Mouse (Mus musculus): Measurements from ENCODE around the gene Sln. TPM values are rescaled to one million over a fixed set of nuclear protein-coding genes. Genes with fewer than 3 reads are reported as not detected.

Gene Sln
- polyA plus RNA-seq, 1 experiment from 2014 or later = 13.5 TPM

DNA sequence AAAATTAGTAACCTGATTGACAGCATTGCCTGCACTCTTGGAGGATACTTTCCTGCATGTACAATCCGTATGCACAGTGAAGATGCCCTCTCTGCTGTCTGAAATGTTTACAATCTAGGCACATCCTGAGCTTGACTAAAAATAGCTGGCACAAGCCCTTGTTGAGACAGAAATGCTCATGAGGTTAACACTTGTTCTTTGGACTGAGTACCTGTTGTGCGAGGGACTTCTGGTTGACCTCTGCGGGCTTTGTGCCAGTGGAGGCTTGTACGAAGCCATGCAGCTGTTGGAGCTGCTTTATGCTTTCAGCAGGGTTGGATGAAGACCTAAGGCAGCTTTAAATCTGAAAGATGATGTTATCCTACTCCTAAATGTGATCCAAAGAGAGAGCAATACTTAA is 2.2 kb downstream of the Sln start:
- H3K4me1 ChIP-seq = no peaks in the 10 kb centered on the region
- no peaks in the 10 kb centered on the region for H3K27me3 ChIP-seq
- H3K36me3 ChIP-seq = no peaks in the 10 kb centered on the region
- no peak overlapping the region for H3K9ac ChIP-seq
- H3K4me2 ChIP-seq (replicated peaks) = no peak overlapping the region
- ATAC-seq (ENCODE audit: insufficient number of reproducible peaks, insufficient read depth, low FRiP score, low TSS enrichment) = no peak
- no peaks in the 10 kb centered on the region for H3K9me3 ChIP-seq
- H3K4me3 ChIP-seq = no peak overlapping the region
- 86% methylated on average over 4 of the region's 4 CpGs for WGBS
- no peak overlapping the region for H3K27ac ChIP-seq

DNA sequence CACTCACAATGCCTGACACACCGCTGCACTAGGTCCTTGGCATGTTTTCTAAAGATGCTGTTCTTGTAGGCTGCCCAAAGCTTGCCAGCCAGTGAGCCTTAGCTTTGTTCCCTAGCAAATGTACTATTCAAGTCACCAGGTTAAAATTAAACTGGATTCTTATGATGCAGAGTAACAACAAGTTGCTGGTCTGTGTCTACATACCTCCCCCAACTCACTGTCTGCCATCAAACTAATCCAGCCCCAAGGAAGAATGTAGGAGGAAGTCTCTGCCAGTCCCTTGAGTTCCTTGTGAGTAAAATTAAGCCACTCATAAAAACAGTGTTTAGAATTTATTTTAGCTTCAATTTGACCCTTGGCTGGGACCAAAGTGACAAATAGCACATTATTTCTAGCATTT is 3.7 kb downstream of the Sln start:
- H3K36me3 ChIP-seq = no peaks in the 10 kb centered on the region
- no peaks in the 10 kb centered on the region for H3K27me3 ChIP-seq
- 82% methylated on average over 1 of the region's 1 CpGs for WGBS
- no peak overlapping the region for H3K4me3 ChIP-seq
- H3K9ac ChIP-seq = no peak overlapping the region
- no peaks in the 10 kb centered on the region for H3K4me1 ChIP-seq
- H3K9me3 ChIP-seq = no peaks in the 10 kb centered on the region
- H3K4me2 ChIP-seq (replicated peaks) = no peak overlapping the region
- no peak overlapping the region for H3K27ac ChIP-seq
- no peak for ATAC-seq (ENCODE audit: insufficient number of reproducible peaks, insufficient read depth, low FRiP score, low TSS enrichment)

- ATAC-seq (ENCODE audit: insufficient number of reproducible peaks, insufficient read depth, low FRiP score, low TSS enrichment) = no peak
- WGBS = 82% methylated on average over 1 of the region's 1 CpGs
Observed at GRCm38 (mm10) chr9:53854525-53854924, 4.6 kb downstream of the Sln start.

DNA sequence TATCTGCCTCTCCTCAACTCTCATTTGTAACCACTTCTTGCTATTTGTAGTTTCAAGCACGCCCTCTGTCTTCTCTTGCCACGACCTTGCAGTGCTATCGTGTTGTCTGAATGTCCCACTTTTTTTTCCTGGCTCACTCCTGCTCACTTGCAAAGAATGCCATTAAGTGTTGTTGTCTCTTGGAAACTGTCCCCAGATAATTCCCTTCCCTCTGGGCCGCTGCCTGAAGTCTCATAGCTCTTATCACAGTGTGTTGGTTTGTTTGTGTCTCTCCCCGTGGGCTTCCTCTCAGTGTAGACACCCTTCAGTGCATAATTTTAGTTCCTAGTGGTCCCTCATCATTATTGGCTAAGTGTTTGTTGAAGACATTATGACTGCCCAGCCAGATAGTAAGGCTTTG is 7.9 kb downstream of the Sln start:
- no peak for ATAC-seq (ENCODE audit: insufficient number of reproducible peaks, insufficient read depth, low FRiP score, low TSS enrichment)
- no peaks in the 10 kb centered on the region for H3K9me3 ChIP-seq
- no peak overlapping the region for H3K9ac ChIP-seq
- no peak overlapping the region for H3K27ac ChIP-seq
- no peaks in the 10 kb centered on the region for H3K36me3 ChIP-seq
- no peak overlapping the region for H3K4me2 ChIP-seq (replicated peaks)
- no peaks in the 10 kb centered on the region for H3K27me3 ChIP-seq
- H3K4me3 ChIP-seq = no peak overlapping the region
- 79% methylated on average over 5 of the region's 5 CpGs for WGBS
- H3K4me1 ChIP-seq = no peaks in the 10 kb centered on the region

More at GRCm38 (mm10) chr9:53854525-53854924, 4.6 kb downstream of the Sln start:
- H3K27ac ChIP-seq = no peak overlapping the region
- H3K36me3 ChIP-seq = no peaks in the 10 kb centered on the region
- H3K9me3 ChIP-seq = no peaks in the 10 kb centered on the region
- H3K4me3 ChIP-seq = no peak overlapping the region
- no peaks in the 10 kb centered on the region for H3K4me1 ChIP-seq
- no peak overlapping the region for H3K9ac ChIP-seq
- no peak overlapping the region for H3K4me2 ChIP-seq (replicated peaks)
- no peaks in the 10 kb centered on the region for H3K27me3 ChIP-seq

DNA sequence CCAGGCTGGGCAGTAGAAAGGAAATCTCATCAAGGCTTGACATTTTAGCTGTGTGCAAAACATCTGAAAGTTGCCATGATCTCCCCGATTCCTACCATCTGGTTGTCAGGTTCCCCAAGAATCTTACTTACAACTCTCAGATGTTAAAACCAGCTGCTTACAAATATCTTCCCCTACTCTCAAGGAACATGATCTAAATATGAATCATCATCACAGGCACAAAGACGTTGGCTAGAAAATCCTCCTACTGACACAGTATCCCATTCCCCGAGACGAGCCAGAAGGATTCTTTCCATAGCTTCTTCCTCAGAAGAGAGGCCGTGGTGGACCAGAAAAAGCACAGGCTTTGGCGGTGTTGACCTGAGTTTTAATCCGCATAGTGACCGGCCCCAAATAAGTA is 23.3 kb downstream of the Sln start:
- Histone ChIP-seq H3K9me3 (no peaks in the 10 kb centered on the region), H3K27ac (no peak overlapping the region), H3K4me1 (no peaks in the 10 kb centered on the region), H3K4me2 (replicated peaks) (no peak overlapping the region), H3K27me3 (no peaks in the 10 kb centered on the region), H3K9ac (no peak overlapping the region), H3K4me3 (no peak overlapping the region), H3K36me3 (no peaks in the 10 kb centered on the region)
- no peak for ATAC-seq (ENCODE audit: insufficient number of reproducible peaks, insufficient read depth, low FRiP score, low TSS enrichment)
- WGBS = 87% methylated on average over 8 of the region's 8 CpGs

DNA sequence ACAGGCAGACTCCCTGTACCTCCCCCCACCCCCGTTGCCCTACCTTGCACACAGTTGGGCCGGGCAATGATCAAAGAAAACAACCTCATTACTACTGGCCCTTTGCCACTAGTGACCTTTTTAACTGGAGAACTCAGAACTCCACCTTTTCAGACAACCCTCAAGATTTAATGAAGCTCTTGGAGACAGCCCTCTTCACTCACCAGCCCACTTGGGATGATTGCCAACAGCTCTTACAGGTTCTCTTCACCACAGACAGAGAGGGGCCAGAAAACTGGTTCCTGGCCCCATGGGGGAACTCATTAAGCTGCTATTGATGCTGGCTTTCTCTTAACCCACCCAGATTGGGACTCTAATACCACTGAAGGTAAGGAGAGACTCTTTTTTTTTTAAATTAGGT is 27.5 kb downstream of the Sln start:
- H3K4me1 ChIP-seq = no peaks in the 10 kb centered on the region
- H3K27ac ChIP-seq = no peak overlapping the region
- H3K4me2 ChIP-seq (replicated peaks) = no peak overlapping the region
- no peak overlapping the region for H3K9ac ChIP-seq
- no peak for ATAC-seq (ENCODE audit: insufficient number of reproducible peaks, insufficient read depth, low FRiP score, low TSS enrichment)
- H3K4me3 ChIP-seq = no peak overlapping the region
- H3K27me3 ChIP-seq = no peaks in the 10 kb centered on the region
- H3K9me3 ChIP-seq = no peaks in the 10 kb centered on the region
- WGBS = 32% methylated on average over 2 of the region's 2 CpGs
- H3K36me3 ChIP-seq = no peaks in the 10 kb centered on the region

- Histone ChIP-seq H3K27me3 (no peaks in the 10 kb centered on the region), H3K4me3 (no peak overlapping the region), H3K36me3 (no peaks in the 10 kb centered on the region), H3K9me3 (0 out of 2 replicates have a peak, but pooled peaks cover 2% of the 10 kb centered on the region), H3K4me1 (no peaks in the 10 kb centered on the region), H3K9ac (no peak overlapping the region), H3K4me2 (replicated peaks) (no peak overlapping the region), H3K27ac (no peak overlapping the region)
- WGBS = 93% methylated on average over 23 of the region's 23 CpGs
- ATAC-seq (ENCODE audit: insufficient number of reproducible peaks, insufficient read depth, low FRiP score, low TSS enrichment) = no peak
Observed at GRCm38 (mm10) chr9:53883588-53884280, 33.8 kb downstream of the Sln start.

GRCm38 (mm10) chr9:53890075-53890474 is 40.1 kb downstream of the Sln start:
- no peak for ATAC-seq (ENCODE audit: insufficient number of reproducible peaks, insufficient read depth, low FRiP score, low TSS enrichment)
- Histone ChIP-seq H3K9ac (no peak overlapping the region), H3K4me2 (replicated peaks) (no peak overlapping the region), H3K4me1 (no peaks in the 10 kb centered on the region), H3K4me3 (no peak overlapping the region), H3K9me3 (0 out of 2 replicates have a peak, but pooled peaks cover 4% of the 10 kb centered on the region), H3K27me3 (no peaks in the 10 kb centered on the region), H3K36me3 (no peaks in the 10 kb centered on the region), H3K27ac (no peak overlapping the region)
- 0% methylated on average over 1 of the region's 1 CpGs for WGBS

DNA sequence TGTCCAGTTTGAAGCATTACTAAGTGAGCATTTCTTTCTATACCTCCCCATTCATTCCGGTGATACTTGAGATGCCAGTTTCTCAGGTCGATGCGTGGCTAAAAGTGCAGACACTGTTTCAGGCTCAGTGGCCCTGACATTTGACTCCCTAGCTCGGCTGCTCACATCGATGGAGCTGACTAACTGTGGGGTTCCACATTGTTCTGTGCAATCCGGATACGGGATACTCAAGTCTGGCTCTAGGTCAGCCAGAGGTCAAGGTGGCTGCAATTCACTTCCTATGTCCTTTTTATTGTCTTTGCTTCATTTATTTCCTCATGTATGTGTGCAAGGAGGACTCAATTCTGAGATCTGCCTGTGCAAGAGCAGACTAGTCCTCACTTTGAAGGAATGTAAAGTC is 45.9 kb downstream of the Sln start:
- Histone ChIP-seq H3K4me1 (no peaks in the 10 kb centered on the region), H3K36me3 (no peaks in the 10 kb centered on the region), H3K4me3 (no peak overlapping the region), H3K27me3 (no peaks in the 10 kb centered on the region), H3K27ac (no peak overlapping the region), H3K4me2 (replicated peaks) (no peak overlapping the region), H3K9ac (no peak overlapping the region), H3K9me3 (0 out of 2 replicates have a peak, but pooled peaks cover 4% of the 10 kb centered on the region)
- ATAC-seq (ENCODE audit: insufficient number of reproducible peaks, insufficient read depth, low FRiP score, low TSS enrichment) = no peak
- 51% methylated on average over 7 of the region's 7 CpGs for WGBS

DNA sequence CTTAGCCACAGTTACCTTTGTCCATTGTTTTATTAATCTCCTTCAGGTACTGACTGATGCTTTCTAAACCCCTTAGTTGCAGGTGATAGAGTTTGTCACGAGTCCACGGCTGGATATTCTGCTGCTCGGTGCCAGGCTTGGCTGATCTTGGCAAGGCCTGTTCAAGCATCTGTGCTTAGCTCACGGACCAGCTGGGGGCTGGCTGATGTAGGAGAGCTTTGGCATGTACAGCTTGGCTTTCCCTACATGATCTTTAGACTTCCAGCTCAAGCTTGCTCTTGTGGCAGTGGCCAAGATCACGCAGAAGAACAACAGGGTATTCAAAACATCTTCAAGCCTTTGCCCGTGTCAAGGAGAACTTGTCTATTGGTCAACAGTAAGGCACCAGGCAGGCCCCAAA is 49.9 kb downstream of the Sln start:
- Histone ChIP-seq H3K27me3 (no peaks in the 10 kb centered on the region), H3K4me1 (no peaks in the 10 kb centered on the region), H3K27ac (no peak overlapping the region), H3K4me2 (replicated peaks) (no peak overlapping the region), H3K9ac (no peak overlapping the region), H3K36me3 (no peaks in the 10 kb centered on the region), H3K9me3 (no peaks in the 10 kb centered on the region), H3K4me3 (no peak overlapping the region)
- ATAC-seq (ENCODE audit: insufficient number of reproducible peaks, insufficient read depth, low FRiP score, low TSS enrichment) = no peak
- WGBS = 87% methylated on average over 6 of the region's 6 CpGs

- no peaks in the 10 kb centered on the region for H3K36me3 ChIP-seq
- no peaks in the 10 kb centered on the region for H3K9me3 ChIP-seq
- no peak for ATAC-seq (ENCODE audit: insufficient number of reproducible peaks, insufficient read depth, low FRiP score, low TSS enrichment)
- no peaks in the 10 kb centered on the region for H3K4me1 ChIP-seq
- no peak overlapping the region for H3K27ac ChIP-seq
- 92% methylated on average over 7 of the region's 7 CpGs for WGBS
- H3K4me3 ChIP-seq = no peak overlapping the region
- H3K27me3 ChIP-seq = no peaks in the 10 kb centered on the region
- no peak overlapping the region for H3K9ac ChIP-seq
- no peak overlapping the region for H3K4me2 ChIP-seq (replicated peaks)
Observed at GRCm38 (mm10) chr9:53903215-53903842, 53.4 kb downstream of the Sln start.

All from embryonic facial prominence, embryonic 12.5 days (tissue).